Mouse (Mus musculus) stomach, postnatal 0 days (tissue): ENCODE data around the gene Lsamp.

ENCODE experiments used
- CTCF ChIP-seq: IDR thresholded peaks from 2 replicates; pipeline ENCODE4 v1.5.1; 2016; ENCODE audit warnings: antibody characterized with exemption, low read depth, mild to moderate bottlenecking, moderate library complexity
- EP300 ChIP-seq: optimal IDR thresholded peaks from 2 replicates; pipeline ENCODE3; 2016; ENCODE audit warnings: antibody characterized with exemption

DNA sequence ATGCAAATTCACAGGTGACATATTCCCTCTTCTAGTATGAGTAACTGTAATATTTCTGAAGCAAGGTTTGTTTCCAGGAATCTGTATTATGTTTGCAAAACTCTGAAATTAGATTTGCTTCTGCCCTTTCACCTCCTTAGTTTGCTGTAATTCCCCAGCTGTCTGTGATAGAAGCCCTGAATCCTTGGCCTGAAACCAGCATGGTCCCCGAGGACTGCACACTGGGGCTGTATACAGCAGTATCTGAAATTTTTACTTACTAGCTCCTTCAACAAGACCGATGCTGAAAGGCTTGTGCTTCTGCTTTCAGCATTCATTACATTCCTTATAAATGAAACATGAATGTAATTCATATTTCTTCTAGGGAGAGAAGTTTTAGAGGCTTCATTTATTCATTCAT lies 91.4 kb downstream of the Lsamp start:
- TF ChIP-seq CTCF (no peak), EP300 (no peak)
